Mouse (Mus musculus): ENCODE results near the gene Arid5b. TPM values are rescaled to one million over a fixed set of nuclear protein-coding genes. Genes with fewer than 3 reads are reported as not detected.

Arid5b gene
- polyA plus RNA-seq, 1 experiment from 2014 or later, result 21.5 TPM

GRCm38 (mm10) chr10:68097821-68098675, 180.5 kb downstream of the Arid5b start:
- 91% methylated on average over 19 of the region's 19 CpGs for WGBS
- Histone ChIP-seq H3K9ac (no peak overlapping the region), H3K27me3 (no peaks in the 10 kb centered on the region), H3K9me3 (no peaks in the 10 kb centered on the region), H3K4me3 (no peak overlapping the region), H3K36me3 (peaks cover 59% of the 10 kb centered on the region), H3K27ac (replicated peaks) (no peak overlapping the region), H3K4me1 (replicated peaks) (no peaks in the 10 kb centered on the region), H3K4me2 (no peak overlapping the region)
- no peak for ATAC-seq (ENCODE audit: low read depth)

- Histone ChIP-seq H3K9ac (no peak overlapping the region), H3K4me2 (no peak overlapping the region), H3K27ac (replicated peaks) (no peak overlapping the region), H3K4me1 (replicated peaks) (no peaks in the 10 kb centered on the region), H3K27me3 (no peaks in the 10 kb centered on the region), H3K4me3 (no peak overlapping the region), H3K9me3 (no peaks in the 10 kb centered on the region), H3K36me3 (peaks cover 54% of the 10 kb centered on the region)
- 95% methylated on average over 12 of the region's 12 CpGs for WGBS
- ATAC-seq (ENCODE audit: low read depth), result no peak
Measured at GRCm38 (mm10) chr10:68096395-68096794, 182.1 kb downstream of the Arid5b start.

GRCm38 (mm10) chr10:68095136-68095535, 183.4 kb downstream of the Arid5b start:
- Histone ChIP-seq H3K4me2 (no peak overlapping the region), H3K27me3 (no peaks in the 10 kb centered on the region), H3K36me3 (peaks cover 42% of the 10 kb centered on the region), H3K4me3 (no peak overlapping the region), H3K9ac (no peak overlapping the region), H3K4me1 (replicated peaks) (no peaks in the 10 kb centered on the region), H3K27ac (replicated peaks) (no peak overlapping the region), H3K9me3 (no peaks in the 10 kb centered on the region)
- ATAC-seq (ENCODE audit: low read depth), result no peak
- WGBS, result 91% methylated on average over 2 of the region's 2 CpGs

- Histone ChIP-seq H3K27ac (replicated peaks) (no peak overlapping the region), H3K9me3 (no peaks in the 10 kb centered on the region), H3K4me2 (no peak overlapping the region), H3K4me1 (replicated peaks) (no peaks in the 10 kb centered on the region), H3K36me3 (peaks cover 39% of the 10 kb centered on the region), H3K9ac (no peak overlapping the region), H3K4me3 (no peak overlapping the region), H3K27me3 (no peaks in the 10 kb centered on the region)
- ATAC-seq (ENCODE audit: low read depth), result no peak
- WGBS, result 79% methylated on average over 3 of the region's 3 CpGs
Measured at GRCm38 (mm10) chr10:68093496-68093895, 185.0 kb downstream of the Arid5b start.

- ATAC-seq (ENCODE audit: low read depth), result no peak
- no peaks in the 10 kb centered on the region for H3K27me3 ChIP-seq
- no peak overlapping the region for H3K4me3 ChIP-seq
- no peak overlapping the region for H3K9ac ChIP-seq
- H3K36me3 ChIP-seq, result peaks cover 23% of the 10 kb centered on the region
- WGBS, result 88% methylated on average over 4 of the region's 4 CpGs
- no peaks in the 10 kb centered on the region for H3K9me3 ChIP-seq
- H3K27ac ChIP-seq (replicated peaks), result no peak overlapping the region
- no peak overlapping the region for H3K4me2 ChIP-seq
- H3K4me1 ChIP-seq (replicated peaks), result no peaks in the 10 kb centered on the region
Measured at GRCm38 (mm10) chr10:68091840-68092239, 186.7 kb downstream of the Arid5b start.

- H3K4me1 ChIP-seq (replicated peaks), result no peaks in the 10 kb centered on the region
- H3K9ac ChIP-seq, result no peak overlapping the region
- 88% methylated on average over 11 of the region's 11 CpGs for WGBS
- no peak overlapping the region for H3K4me3 ChIP-seq
- ATAC-seq (ENCODE audit: low read depth), result no peak
- H3K27ac ChIP-seq (replicated peaks), result no peak overlapping the region
- no peaks in the 10 kb centered on the region for H3K9me3 ChIP-seq
- no peaks in the 10 kb centered on the region for H3K27me3 ChIP-seq
- H3K36me3 ChIP-seq, result peaks cover 14% of the 10 kb centered on the region
- H3K4me2 ChIP-seq, result no peak overlapping the region
Measured at GRCm38 (mm10) chr10:68091011-68091410, 187.5 kb downstream of the Arid5b start.

GRCm38 (mm10) chr10:68090544-68090943, 188.0 kb downstream of the Arid5b start:
- no peaks in the 10 kb centered on the region for H3K9me3 ChIP-seq
- WGBS, result 76% methylated on average over 3 of the region's 3 CpGs
- H3K4me1 ChIP-seq (replicated peaks), result no peaks in the 10 kb centered on the region
- H3K9ac ChIP-seq, result no peak overlapping the region
- peaks cover 11% of the 10 kb centered on the region for H3K36me3 ChIP-seq
- no peak overlapping the region for H3K4me3 ChIP-seq
- no peak overlapping the region for H3K27ac ChIP-seq (replicated peaks)
- no peak overlapping the region for H3K4me2 ChIP-seq
- no peaks in the 10 kb centered on the region for H3K27me3 ChIP-seq
- ATAC-seq (ENCODE audit: low read depth), result no peak

- ATAC-seq (ENCODE audit: low read depth), result no peak
- no peaks in the 10 kb centered on the region for H3K4me1 ChIP-seq (replicated peaks)
- H3K4me2 ChIP-seq, result no peak overlapping the region
- H3K9me3 ChIP-seq, result no peaks in the 10 kb centered on the region
- no peaks in the 10 kb centered on the region for H3K27me3 ChIP-seq
- no peak overlapping the region for H3K9ac ChIP-seq
- no peak overlapping the region for H3K27ac ChIP-seq (replicated peaks)
- peaks cover 9% of the 10 kb centered on the region for H3K36me3 ChIP-seq
- H3K4me3 ChIP-seq, result no peak overlapping the region
- WGBS, result 84% methylated on average over 4 of the region's 4 CpGs
Measured at GRCm38 (mm10) chr10:68090197-68090535, 188.4 kb downstream of the Arid5b start.

GRCm38 (mm10) chr10:68089435-68090196, 188.9 kb downstream of the Arid5b start:
- Histone ChIP-seq H3K9ac (no peak overlapping the region), H3K36me3 (peaks cover 4% of the 10 kb centered on the region), H3K9me3 (no peaks in the 10 kb centered on the region), H3K27ac (replicated peaks) (no peak overlapping the region), H3K4me3 (no peak overlapping the region), H3K4me2 (no peak overlapping the region), H3K27me3 (no peaks in the 10 kb centered on the region), H3K4me1 (replicated peaks) (no peaks in the 10 kb centered on the region)
- ATAC-seq (ENCODE audit: low read depth), result no peak
- 68% methylated on average over 15 of the region's 15 CpGs for WGBS

GRCm38 (mm10) chr10:68087722-68088121, 190.8 kb downstream of the Arid5b start:
- H3K27ac ChIP-seq (replicated peaks), result no peak overlapping the region
- no peaks in the 10 kb centered on the region for H3K4me1 ChIP-seq (replicated peaks)
- no peak for ATAC-seq (ENCODE audit: low read depth)
- no peak overlapping the region for H3K4me3 ChIP-seq
- no peaks in the 10 kb centered on the region for H3K9me3 ChIP-seq
- no peak overlapping the region for H3K9ac ChIP-seq
- no peaks in the 10 kb centered on the region for H3K27me3 ChIP-seq
- whole genome bisulfite sequencing, result 82% methylated on average over 3 of the region's 3 CpGs
- H3K4me2 ChIP-seq, result no peak overlapping the region
- H3K36me3 ChIP-seq, result no peaks in the 10 kb centered on the region

GRCm38 (mm10) chr10:68086973-68087372, 191.6 kb downstream of the Arid5b start:
- H3K27me3 ChIP-seq, result no peaks in the 10 kb centered on the region
- WGBS, result 87% methylated on average over 4 of the region's 4 CpGs
- no peaks in the 10 kb centered on the region for H3K4me1 ChIP-seq (replicated peaks)
- ATAC-seq (ENCODE audit: low read depth), result no peak
- no peak overlapping the region for H3K9ac ChIP-seq
- no peaks in the 10 kb centered on the region for H3K9me3 ChIP-seq
- H3K36me3 ChIP-seq, result no peaks in the 10 kb centered on the region
- no peak overlapping the region for H3K27ac ChIP-seq (replicated peaks)
- no peak overlapping the region for H3K4me3 ChIP-seq
- no peak overlapping the region for H3K4me2 ChIP-seq

- no peaks in the 10 kb centered on the region for H3K9me3 ChIP-seq
- 77% methylated on average over 4 of the region's 4 CpGs for WGBS
Measured at GRCm38 (mm10) chr10:68085574-68085973, 193.0 kb downstream of the Arid5b start.

More at GRCm38 (mm10) chr10:68085574-68085973, 193.0 kb downstream of the Arid5b start:
- no peaks in the 10 kb centered on the region for H3K4me1 ChIP-seq (replicated peaks)
- H3K27ac ChIP-seq (replicated peaks), result no peak overlapping the region
- H3K4me3 ChIP-seq, result no peak overlapping the region
- H3K36me3 ChIP-seq, result no peaks in the 10 kb centered on the region
- H3K9ac ChIP-seq, result no peak overlapping the region
- no peak overlapping the region for H3K4me2 ChIP-seq
- H3K27me3 ChIP-seq, result no peaks in the 10 kb centered on the region
- no peak for ATAC-seq (ENCODE audit: low read depth)

Data from neural tube, embryonic 13.5 days (tissue).